Mouse (Mus musculus): Measurements from ENCODE around the gene Mt1. TPM values are rescaled to one million over a fixed set of nuclear protein-coding genes. Genes with fewer than 3 reads are reported as not detected.

Mt1 gene
- polyA plus RNA-seq, 1 experiment from 2014 or later: 75.0 TPM

- Histone ChIP-seq H3K9ac (replicated peaks; ENCODE audit: low read depth, low read length) (no peak overlapping the region), H3K4me2 (ENCODE audit: low read length) (no peak overlapping the region), H3K27me3 (replicated peaks; ENCODE audit: control insufficient read depth, insufficient read depth, low read length) (no peaks in the 10 kb centered on the region), H3K4me1 (replicated peaks; ENCODE audit: control insufficient read depth, insufficient read depth, low read length) (peaks cover 7% of the 10 kb centered on the region; the same call in 1 of the 2 replicates), H3K9me3 (ENCODE audit: control insufficient read depth, low read length) (no peaks in the 10 kb centered on the region), H3K36me3 (ENCODE audit: control insufficient read depth, insufficient read depth) (no peaks in the 10 kb centered on the region), H3K27ac (ENCODE audit: low read length) (no peak overlapping the region), H3K4me3 (replicated peaks; ENCODE audit: low read length) (no peak overlapping the region)
- no peak for ATAC-seq
- WGBS: 50% methylated on average over 1 of the region's 1 CpGs
Measured at GRCm38 (mm10) chr8:94192926-94193325, 14.0 kb downstream of the Mt1 start.

DNA sequence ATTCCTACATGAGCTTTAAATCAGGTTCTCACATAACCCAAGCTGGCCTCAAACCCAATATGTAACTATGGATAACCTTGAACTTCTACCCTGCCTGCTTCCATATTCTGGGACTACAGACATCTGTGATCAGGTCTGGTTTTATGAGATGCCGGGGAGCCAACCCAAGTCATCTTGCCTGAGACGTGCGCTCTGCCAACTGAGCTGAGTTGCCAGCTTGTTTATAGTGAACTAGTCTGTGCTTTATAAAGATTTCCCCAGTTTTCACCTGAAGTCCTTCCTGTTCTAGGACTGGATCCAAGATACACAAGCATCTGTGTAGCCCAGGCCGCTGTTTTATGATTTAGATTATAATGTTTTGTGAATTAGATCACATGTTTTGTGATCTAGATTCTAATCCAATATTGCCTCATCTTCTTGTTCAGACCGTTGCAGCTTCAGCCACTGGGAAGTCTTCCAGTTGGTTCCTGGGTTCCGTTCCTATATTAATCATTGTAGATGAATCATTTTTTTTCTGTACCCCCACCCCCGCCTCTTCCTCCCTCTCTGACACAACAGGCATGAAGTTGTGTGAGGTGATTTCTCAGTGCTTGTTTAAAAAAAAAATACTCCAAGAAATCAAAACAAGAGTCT lies 15.8 kb downstream of the Mt1 start:
- Histone ChIP-seq H3K36me3 (ENCODE audit: control insufficient read depth, insufficient read depth) (no peaks in the 10 kb centered on the region), H3K9ac (replicated peaks; ENCODE audit: low read depth, low read length) (no peak overlapping the region), H3K27me3 (replicated peaks; ENCODE audit: control insufficient read depth, insufficient read depth, low read length) (no peaks in the 10 kb centered on the region), H3K4me3 (replicated peaks; ENCODE audit: low read length) (no peak overlapping the region), H3K4me2 (ENCODE audit: low read length) (no peak overlapping the region), H3K9me3 (ENCODE audit: control insufficient read depth, low read length) (no peaks in the 10 kb centered on the region), H3K4me1 (replicated peaks; ENCODE audit: control insufficient read depth, insufficient read depth, low read length) (peaks cover 6% of the 10 kb centered on the region; the same call in 1 of the 2 replicates), H3K27ac (ENCODE audit: low read length) (no peak overlapping the region)
- ATAC-seq: no peak
- 82% methylated on average over 7 of the region's 7 CpGs for WGBS

GRCm38 (mm10) chr8:94199202-94199869 lies 20.5 kb downstream of the Mt1 start:
- H3K4me3 ChIP-seq (replicated peaks; ENCODE audit: low read length): no peak overlapping the region
- H3K27me3 ChIP-seq (replicated peaks; ENCODE audit: control insufficient read depth, insufficient read depth, low read length): no peaks in the 10 kb centered on the region
- H3K27ac ChIP-seq (ENCODE audit: low read length): no peak overlapping the region
- no peaks in the 10 kb centered on the region for H3K4me1 ChIP-seq (replicated peaks; ENCODE audit: control insufficient read depth, insufficient read depth, low read length)
- no peaks in the 10 kb centered on the region for H3K9me3 ChIP-seq (ENCODE audit: control insufficient read depth, low read length)
- WGBS: 44% methylated on average over 10 of the region's 10 CpGs
- peak; percentile 64 for ATAC-seq
- H3K4me2 ChIP-seq (ENCODE audit: low read length): no peak overlapping the region
- no peak overlapping the region for H3K9ac ChIP-seq (replicated peaks; ENCODE audit: low read depth, low read length)
- no peaks in the 10 kb centered on the region for H3K36me3 ChIP-seq (ENCODE audit: control insufficient read depth, insufficient read depth)

GRCm38 (mm10) chr8:94204043-94204442 lies 25.2 kb downstream of the Mt1 start:
- Histone ChIP-seq H3K36me3 (ENCODE audit: control insufficient read depth, insufficient read depth) (no peaks in the 10 kb centered on the region), H3K4me2 (ENCODE audit: low read length) (no peak overlapping the region), H3K27ac (ENCODE audit: low read length) (no peak overlapping the region), H3K27me3 (replicated peaks; ENCODE audit: control insufficient read depth, insufficient read depth, low read length) (no peaks in the 10 kb centered on the region), H3K4me1 (replicated peaks; ENCODE audit: control insufficient read depth, insufficient read depth, low read length) (no peaks in the 10 kb centered on the region), H3K9me3 (ENCODE audit: control insufficient read depth, low read length) (no peaks in the 10 kb centered on the region), H3K9ac (replicated peaks; ENCODE audit: low read depth, low read length) (no peak overlapping the region), H3K4me3 (replicated peaks; ENCODE audit: low read length) (no peak overlapping the region)
- ATAC-seq: no peak
- 59% methylated on average over 3 of the region's 3 CpGs for WGBS

DNA sequence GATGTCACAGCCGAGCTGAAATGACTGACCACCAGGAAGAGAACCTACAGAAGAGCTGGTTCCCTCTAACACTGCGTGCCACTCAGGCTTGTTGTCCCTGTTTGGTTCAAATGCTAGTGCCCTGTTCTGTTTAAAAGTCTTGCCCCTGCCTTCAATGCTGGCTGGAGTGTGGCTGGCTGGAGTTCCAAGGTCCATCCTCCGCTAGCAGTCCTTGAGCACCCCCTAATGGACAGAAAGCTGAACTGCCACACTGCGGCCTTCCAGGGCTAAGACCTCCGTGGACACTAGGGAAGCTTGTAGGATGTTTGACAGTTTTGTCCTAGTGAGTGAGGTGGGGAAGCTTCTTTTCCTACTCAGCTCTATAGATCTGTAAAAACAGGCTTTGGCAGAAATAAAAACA lies 26.9 kb downstream of the Mt1 start:
- no peak overlapping the region for H3K27ac ChIP-seq (ENCODE audit: low read length)
- H3K4me2 ChIP-seq (ENCODE audit: low read length): no peak overlapping the region
- no peaks in the 10 kb centered on the region for H3K27me3 ChIP-seq (replicated peaks; ENCODE audit: control insufficient read depth, insufficient read depth, low read length)
- no peaks in the 10 kb centered on the region for H3K9me3 ChIP-seq (ENCODE audit: control insufficient read depth, low read length)
- H3K4me3 ChIP-seq (replicated peaks; ENCODE audit: low read length): no peak overlapping the region
- H3K9ac ChIP-seq (replicated peaks; ENCODE audit: low read depth, low read length): no peak overlapping the region
- peak; percentile 31; the same call in 1 of the 2 replicates for ATAC-seq
- no peaks in the 10 kb centered on the region for H3K36me3 ChIP-seq (ENCODE audit: control insufficient read depth, insufficient read depth)
- peaks cover 3% of the 10 kb centered on the region; the same call in 1 of the 2 replicates for H3K4me1 ChIP-seq (replicated peaks; ENCODE audit: control insufficient read depth, insufficient read depth, low read length)
- 18% methylated on average over 5 of the region's 5 CpGs for WGBS

GRCm38 (mm10) chr8:94206256-94206655 lies 27.4 kb downstream of the Mt1 start:
- H3K27me3 ChIP-seq (replicated peaks; ENCODE audit: control insufficient read depth, insufficient read depth, low read length): no peaks in the 10 kb centered on the region
- no peaks in the 10 kb centered on the region for H3K9me3 ChIP-seq (ENCODE audit: control insufficient read depth, low read length)
- no peak overlapping the region for H3K9ac ChIP-seq (replicated peaks; ENCODE audit: low read depth, low read length)
- peaks cover 3% of the 10 kb centered on the region; the same call in 1 of the 2 replicates for H3K4me1 ChIP-seq (replicated peaks; ENCODE audit: control insufficient read depth, insufficient read depth, low read length)
- H3K4me3 ChIP-seq (replicated peaks; ENCODE audit: low read length): no peak overlapping the region
- no peak overlapping the region for H3K4me2 ChIP-seq (ENCODE audit: low read length)
- no peaks in the 10 kb centered on the region for H3K36me3 ChIP-seq (ENCODE audit: control insufficient read depth, insufficient read depth)
- 74% methylated on average over 8 of the region's 8 CpGs for WGBS
- no peak overlapping the region for H3K27ac ChIP-seq (ENCODE audit: low read length)
- no peak for ATAC-seq

- H3K27ac ChIP-seq (ENCODE audit: low read length): no peak overlapping the region
- H3K27me3 ChIP-seq (replicated peaks; ENCODE audit: control insufficient read depth, insufficient read depth, low read length): no peaks in the 10 kb centered on the region
- no peaks in the 10 kb centered on the region for H3K36me3 ChIP-seq (ENCODE audit: control insufficient read depth, insufficient read depth)
- ATAC-seq: no peak
- H3K4me2 ChIP-seq (ENCODE audit: low read length): no peak overlapping the region
- H3K9me3 ChIP-seq (ENCODE audit: control insufficient read depth, low read length): no peaks in the 10 kb centered on the region
- WGBS: 46% methylated on average over 2 of the region's 2 CpGs
- peaks cover 3% of the 10 kb centered on the region; the same call in 1 of the 2 replicates for H3K4me1 ChIP-seq (replicated peaks; ENCODE audit: control insufficient read depth, insufficient read depth, low read length)
- no peak overlapping the region for H3K4me3 ChIP-seq (replicated peaks; ENCODE audit: low read length)
- H3K9ac ChIP-seq (replicated peaks; ENCODE audit: low read depth, low read length): no peak overlapping the region
Measured at GRCm38 (mm10) chr8:94207491-94207890, 28.6 kb downstream of the Mt1 start.

DNA sequence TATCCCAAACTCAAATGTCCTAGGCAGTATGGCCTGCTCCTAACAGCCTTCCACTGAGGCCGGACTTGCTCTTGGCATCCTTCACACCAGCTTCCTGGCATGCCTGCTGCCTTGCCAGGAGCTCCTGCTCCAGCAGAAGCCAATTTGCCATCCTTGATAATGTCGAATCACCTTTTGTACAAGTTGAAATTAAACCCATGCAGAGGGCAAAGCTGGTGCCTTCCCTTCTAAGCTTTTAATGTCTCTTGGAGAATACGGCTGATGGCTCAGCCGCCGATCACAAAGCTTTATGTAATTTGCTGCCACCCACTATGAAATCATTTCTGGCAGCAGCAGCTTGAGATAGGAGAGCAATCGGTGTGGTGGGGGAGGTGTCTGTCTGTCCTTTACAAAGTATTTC lies 30.8 kb downstream of the Mt1 start:
- no peak for ATAC-seq
- H3K27me3 ChIP-seq (replicated peaks; ENCODE audit: control insufficient read depth, insufficient read depth, low read length): no peaks in the 10 kb centered on the region
- H3K36me3 ChIP-seq (ENCODE audit: control insufficient read depth, insufficient read depth): no peaks in the 10 kb centered on the region
- H3K9me3 ChIP-seq (ENCODE audit: control insufficient read depth, low read length): no peaks in the 10 kb centered on the region
- H3K4me3 ChIP-seq (replicated peaks; ENCODE audit: low read length): no peak overlapping the region
- H3K27ac ChIP-seq (ENCODE audit: low read length): no peak overlapping the region
- no peak overlapping the region for H3K4me2 ChIP-seq (ENCODE audit: low read length)
- H3K9ac ChIP-seq (replicated peaks; ENCODE audit: low read depth, low read length): no peak overlapping the region
- 59% methylated on average over 6 of the region's 6 CpGs for WGBS
- peaks cover 5% of the 10 kb centered on the region; the same call in 1 of the 2 replicates for H3K4me1 ChIP-seq (replicated peaks; ENCODE audit: control insufficient read depth, insufficient read depth, low read length)

DNA sequence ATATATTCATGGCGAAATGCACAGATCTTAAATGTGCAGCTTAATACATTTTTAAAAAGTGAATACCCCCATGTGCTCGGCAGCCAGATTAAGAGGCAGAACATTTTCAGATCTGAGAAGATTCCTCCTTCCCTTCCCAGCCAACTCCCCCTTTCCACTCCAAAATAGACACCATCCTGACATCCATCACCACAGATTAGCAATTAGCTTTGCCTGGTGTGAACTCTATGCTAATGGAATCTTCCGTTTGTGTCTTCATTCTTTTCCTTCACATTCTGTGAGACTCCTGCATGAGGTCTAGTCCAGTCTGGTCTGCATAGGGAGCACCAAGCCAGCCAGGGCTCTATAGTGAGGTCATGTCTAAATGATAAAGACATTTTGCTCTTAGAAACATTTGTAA lies 31.3 kb downstream of the Mt1 start:
- H3K27ac ChIP-seq (ENCODE audit: low read length): no peak overlapping the region
- no peaks in the 10 kb centered on the region for H3K27me3 ChIP-seq (replicated peaks; ENCODE audit: control insufficient read depth, insufficient read depth, low read length)
- no peaks in the 10 kb centered on the region for H3K36me3 ChIP-seq (ENCODE audit: control insufficient read depth, insufficient read depth)
- peaks cover 9% of the 10 kb centered on the region for H3K4me1 ChIP-seq (replicated peaks; ENCODE audit: control insufficient read depth, insufficient read depth, low read length)
- no peak overlapping the region for H3K9ac ChIP-seq (replicated peaks; ENCODE audit: low read depth, low read length)
- no peaks in the 10 kb centered on the region for H3K9me3 ChIP-seq (ENCODE audit: control insufficient read depth, low read length)
- H3K4me3 ChIP-seq (replicated peaks; ENCODE audit: low read length): no peak overlapping the region
- 72% methylated on average over 3 of the region's 3 CpGs for WGBS
- no peak for ATAC-seq
- no peak overlapping the region for H3K4me2 ChIP-seq (ENCODE audit: low read length)
